Mouse (Mus musculus) embryo, embryonic 11 days (tissue): ENCODE data around the gene Matn3.

ENCODE experiments used
- DNase-seq: peaks from one replicate; pipeline ENCODE4 v3.0.0-alpha.2; 2015

Matn3 gene

DNA sequence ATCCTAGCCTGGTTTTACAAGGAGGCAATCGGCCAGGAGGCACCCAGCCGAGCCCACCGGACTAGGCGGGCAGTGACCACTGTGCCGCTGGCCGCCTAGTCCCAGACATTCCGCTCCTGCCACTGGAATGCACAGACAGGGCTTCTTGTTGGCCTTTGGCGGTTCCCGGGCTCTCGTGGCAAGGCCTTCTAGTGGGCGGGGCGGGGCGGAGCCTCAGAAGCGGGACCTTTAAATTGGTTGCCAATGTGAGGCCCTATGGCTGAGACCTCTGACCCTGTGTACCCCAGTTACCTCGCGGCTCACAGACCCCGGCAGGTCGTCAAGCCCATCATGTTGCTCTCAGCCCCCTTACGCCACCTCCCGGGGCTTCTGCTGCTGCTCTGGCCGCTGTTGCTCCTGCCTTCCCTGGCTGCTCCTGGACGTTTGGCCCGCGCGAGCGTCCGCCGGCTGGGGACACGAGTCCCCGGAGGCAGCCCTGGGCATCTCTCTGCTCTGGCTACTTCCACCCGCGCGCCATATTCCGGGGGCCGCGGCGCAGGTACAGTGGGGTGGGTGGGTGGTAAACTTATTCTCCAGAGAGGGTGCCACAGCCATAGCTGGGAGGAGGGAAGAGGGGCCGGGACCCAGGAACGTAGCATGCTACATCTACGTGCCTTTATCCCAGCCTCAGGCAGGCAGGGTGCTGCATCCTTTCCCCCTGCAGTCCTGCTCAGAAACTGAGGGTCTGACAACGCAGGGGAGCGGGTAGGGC, at the start of gene Matn3:
TSS of gene Matn3 (plus strand) at position 216 of the 751 bp plus-strand sequence.
- peak; percentile 89 for DNase-seq

DNA sequence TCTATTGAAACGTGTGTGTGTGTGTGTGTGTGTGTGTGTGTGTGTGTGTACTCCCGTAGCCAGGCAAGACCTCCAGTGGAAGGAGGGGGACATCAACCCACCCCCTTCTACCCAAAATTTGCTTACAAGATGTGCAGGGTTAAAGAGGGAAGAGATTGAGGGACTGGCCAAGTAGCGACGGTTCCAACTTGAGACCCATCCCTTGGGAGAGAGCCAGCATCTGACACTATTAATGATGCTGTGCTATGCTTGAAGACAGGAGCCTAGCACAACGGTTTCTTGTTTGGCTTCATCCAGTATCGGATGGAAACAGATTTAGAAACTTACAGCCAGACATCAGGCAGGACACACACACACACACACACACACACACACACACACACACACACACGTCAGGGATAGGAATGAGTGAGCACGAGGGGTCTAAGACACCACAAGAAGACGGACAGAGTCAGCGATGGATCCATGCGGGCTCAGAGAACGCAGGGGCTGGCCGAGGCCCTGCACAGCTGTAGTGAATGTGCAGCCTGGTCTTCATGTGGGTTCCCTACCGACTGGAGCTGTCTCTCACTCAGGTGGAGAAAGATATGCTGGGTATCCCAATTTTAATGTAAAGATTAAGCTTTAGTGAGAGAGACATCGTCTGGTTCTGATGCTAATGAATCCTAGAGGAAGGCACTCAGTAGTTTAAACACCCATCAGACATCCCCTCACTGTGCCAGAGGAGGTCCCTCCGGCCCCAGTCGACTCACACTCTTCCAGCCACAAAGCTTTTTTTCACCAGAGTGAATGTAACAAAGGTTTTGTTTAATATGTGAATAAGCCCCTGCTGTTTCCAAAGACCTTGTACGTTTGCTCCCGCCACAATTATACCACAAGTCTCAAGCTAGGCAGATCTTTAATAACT, 48.6 kb upstream of the Matn3 start:
- peak; percentile 28 for DNase-seq

DNA sequence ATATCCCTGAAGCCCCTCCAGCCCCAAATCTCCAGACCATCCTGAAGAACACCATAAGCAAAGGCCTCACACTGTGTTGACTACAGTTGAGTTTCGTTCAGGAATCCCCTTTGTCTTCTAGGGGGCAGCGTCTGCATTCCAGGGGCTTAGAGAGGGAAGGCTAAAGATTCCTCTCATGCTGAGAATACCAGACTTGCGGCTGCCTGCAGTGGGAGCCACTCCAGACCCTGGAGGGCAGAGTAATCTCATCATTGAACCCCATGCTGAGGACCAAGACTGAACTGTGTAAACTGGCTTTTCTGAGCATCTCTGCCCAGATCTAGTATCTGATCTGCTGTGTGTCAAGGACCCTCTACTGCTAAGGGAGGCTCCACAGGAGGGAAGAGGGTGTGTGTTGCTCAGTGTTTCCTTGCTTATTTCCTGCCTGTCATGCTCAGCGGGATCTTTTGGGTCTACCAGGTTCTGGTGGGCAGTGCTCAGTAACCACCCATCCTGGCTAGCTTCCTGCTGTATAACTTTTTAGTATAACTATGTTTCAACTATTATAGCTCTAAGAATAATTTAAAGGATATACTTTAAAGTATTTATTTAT, 47.5 kb upstream of the Matn3 start:
- DNase-seq, result peak; percentile 55

DNA sequence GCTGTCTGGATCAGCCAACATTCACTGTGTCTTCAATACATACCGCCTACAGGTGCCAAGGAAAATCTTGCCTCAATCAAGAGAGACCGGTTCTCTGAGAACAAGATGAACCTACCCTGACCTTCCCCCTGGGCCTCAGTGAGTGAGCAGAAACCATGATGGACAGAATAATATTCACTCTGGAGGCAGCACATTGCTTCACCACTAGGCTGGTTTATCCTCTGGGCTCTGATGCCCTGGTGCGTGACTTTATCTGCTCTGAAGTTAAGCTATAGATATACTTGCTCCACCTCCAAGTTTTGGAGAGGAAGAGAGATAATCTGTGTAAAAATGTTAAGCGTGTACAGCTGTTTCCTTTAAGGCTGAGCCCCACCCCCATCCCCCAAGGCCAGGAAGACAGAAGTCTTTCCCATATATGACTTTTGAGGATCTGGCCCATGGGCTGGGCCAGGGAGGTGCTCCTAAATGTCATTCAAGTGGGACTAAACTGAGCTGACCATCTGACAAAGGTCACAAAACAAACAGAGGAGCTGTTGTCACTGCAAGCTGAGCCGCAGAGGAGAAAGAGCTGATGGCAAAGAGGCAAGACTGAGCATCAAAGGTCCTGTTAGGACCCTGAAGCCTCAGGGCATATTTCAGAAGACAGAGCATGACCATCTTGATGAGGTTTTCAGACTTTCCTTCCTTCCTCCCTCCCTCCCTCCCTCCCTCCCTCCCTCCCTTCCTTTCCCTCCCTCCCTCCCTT, 46.6 kb upstream of the Matn3 start:
- DNase-seq, result peak; percentile 53

DNA sequence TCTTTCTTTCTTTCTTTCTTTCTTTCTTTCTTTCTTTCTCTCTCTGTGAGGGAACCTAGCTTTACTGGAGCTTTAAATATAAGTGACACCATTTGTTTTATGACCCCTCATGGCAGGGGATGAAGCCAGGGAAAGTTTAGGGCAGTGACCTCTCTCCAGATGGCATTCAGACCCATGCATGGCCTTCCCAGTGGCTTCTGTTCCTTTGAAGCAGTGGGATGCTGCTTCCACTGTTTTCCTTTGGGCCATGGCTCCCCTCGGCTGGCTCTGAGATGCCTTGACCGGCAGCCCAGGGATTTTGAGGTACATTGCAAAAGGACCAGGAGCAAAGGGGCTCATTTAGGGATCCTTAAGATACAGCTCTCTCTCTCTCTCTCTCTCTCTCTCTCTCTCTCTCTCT, 45.8 kb upstream of the Matn3 start:
- DNase-seq, result peak; percentile 42

DNA sequence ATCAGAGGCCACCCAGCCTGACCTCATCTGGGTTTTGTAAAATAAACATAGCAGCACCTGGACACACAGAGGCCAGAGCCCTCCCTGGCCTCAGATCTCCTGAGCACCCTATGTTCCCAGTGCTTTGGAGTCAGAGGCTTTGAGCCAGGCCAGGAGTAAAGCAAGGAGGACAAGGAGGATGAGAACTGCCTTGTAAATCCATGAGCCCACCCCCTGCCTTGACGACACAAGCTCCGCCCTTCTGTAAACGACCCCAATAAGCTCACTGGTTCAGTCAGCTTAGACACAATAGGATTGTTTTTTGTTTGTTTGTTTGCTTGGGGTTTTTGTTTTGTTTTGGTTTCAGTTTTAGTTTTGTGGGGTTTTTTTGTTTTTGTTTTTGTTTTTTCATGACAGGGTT, 45.2 kb upstream of the Matn3 start:
- peak; percentile 45 for DNase-seq

DNA sequence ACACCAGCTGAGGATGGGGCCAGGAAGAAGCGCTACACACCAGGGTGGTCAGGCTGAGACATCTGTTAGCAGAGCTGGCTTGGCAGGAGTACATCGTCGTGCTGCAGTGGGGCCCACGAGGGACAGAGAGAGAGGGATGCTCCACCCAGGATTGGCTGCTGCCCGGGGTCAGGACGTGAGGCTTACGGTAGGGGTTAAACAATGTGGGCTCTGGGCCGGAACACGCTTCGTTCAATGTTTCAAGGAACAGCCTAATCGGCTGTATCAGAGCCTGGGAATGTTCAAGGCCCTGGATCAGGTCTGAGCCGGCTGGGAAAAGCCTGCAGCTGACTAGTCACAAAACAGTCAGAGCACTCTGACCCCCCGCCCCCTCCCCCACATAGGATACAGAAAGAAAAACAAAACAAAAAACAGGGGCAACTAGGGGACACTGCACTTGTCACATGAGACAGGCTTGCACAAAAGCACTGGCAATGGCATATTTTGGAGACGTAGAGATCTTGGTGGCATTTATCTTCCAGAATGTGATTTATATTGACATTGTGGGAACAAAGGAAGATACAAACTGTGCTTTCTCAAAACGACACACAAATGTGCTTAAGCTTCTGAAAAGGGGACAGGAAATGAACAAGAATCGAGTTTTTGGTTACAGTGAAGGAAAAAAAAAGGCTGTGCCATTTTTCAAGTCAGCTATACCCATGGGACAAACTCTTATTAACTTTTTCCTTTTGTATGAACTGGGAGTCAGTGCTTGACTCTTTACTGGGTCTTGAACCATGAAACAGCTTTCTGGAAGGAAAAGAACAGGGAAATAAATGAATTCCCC, 34.7 kb upstream of the Matn3 start:
- DNase-seq, result peak; percentile 84

DNA sequence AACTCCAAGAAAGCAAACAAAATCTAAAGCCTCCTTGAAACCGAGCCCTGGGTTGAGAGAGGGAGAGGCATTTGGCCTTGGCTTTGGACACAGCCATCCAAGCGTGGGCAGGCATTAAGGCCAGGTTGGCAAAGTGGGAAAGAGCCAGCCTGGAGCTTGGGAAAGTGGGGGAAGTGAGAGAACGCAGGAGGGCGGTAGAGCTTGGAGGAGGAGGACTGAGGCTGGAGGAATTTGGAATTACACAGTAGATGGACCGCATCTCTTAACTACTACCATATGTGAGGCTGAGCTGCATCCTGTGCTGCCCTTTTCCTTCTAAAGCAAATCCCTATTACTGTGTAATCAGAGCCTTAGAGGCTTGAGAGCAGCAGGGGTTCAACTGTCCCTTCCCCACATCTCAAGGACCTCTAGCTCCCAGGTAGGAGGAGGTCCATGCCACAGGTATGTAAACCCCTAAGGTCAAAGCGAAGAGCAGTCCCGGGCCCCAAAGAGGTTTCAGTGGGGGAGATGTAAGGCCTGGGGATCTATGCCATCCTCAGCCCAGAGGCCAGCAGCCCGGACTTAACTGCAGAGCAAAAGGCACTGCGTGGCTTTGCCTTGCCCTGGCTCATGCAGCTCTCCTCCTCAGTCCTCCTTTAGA, 33.9 kb upstream of the Matn3 start:
- peak; percentile 81 for DNase-seq

DNA sequence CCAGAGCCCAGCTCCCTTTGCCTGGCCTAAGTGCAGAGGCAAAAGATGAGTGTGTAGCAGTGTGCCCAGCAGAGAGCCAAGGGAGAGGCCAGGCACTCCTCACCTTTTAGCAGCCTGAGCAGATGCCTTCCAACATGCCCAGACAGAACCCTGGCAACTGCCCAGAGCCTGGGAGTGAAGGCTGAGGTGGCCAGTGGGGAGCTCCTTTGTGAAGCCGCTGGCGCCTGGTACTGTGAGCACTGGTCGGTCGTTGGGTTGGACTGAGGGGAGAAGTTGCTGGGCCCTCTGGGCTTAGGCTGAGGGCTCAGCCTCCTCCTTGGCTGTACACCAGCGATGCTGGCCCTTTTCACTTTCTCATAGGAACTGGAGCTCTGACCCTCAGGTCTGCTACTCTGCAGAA, 31.4 kb upstream of the Matn3 start:
- peak; percentile 20 for DNase-seq

DNA sequence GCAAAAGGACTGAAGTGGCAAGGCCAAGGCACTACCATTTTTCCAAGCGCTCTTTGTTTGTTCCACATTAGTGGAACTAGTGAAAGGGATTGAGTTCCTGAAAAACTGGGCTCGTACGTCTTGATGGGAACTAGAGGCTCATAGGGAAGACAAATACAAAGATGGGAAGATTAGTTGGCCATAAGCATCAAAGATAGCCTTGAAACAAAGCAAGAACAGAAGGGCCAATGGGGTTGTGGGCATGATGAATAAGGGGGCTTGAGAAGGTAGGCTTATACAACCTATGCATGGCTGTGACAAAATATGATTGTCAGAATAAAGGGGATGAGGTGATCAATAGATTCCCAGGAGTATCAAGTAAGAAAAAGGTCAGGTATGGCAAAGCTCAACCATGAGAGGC, 28.5 kb upstream of the Matn3 start:
- no peak for DNase-seq

DNA sequence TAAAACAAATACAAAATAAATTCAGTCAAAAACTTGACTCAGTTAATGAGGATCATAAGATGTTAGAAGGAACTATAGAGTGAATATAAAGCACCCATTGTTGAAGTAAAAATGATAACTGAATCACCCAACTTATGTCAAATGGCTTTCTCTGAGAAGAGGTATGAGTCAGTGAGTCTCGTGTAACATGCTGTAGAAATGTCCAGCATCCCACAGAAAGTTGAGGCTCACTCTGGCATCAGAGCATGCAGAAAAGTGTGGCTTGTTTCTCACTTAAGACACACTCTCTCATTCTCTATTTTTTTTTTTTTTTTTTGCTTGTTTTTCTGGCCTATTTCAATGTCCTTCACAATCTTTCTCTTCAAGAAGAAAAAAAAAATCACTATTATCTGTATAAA, 26.7 kb upstream of the Matn3 start:
- no peak for DNase-seq

DNA sequence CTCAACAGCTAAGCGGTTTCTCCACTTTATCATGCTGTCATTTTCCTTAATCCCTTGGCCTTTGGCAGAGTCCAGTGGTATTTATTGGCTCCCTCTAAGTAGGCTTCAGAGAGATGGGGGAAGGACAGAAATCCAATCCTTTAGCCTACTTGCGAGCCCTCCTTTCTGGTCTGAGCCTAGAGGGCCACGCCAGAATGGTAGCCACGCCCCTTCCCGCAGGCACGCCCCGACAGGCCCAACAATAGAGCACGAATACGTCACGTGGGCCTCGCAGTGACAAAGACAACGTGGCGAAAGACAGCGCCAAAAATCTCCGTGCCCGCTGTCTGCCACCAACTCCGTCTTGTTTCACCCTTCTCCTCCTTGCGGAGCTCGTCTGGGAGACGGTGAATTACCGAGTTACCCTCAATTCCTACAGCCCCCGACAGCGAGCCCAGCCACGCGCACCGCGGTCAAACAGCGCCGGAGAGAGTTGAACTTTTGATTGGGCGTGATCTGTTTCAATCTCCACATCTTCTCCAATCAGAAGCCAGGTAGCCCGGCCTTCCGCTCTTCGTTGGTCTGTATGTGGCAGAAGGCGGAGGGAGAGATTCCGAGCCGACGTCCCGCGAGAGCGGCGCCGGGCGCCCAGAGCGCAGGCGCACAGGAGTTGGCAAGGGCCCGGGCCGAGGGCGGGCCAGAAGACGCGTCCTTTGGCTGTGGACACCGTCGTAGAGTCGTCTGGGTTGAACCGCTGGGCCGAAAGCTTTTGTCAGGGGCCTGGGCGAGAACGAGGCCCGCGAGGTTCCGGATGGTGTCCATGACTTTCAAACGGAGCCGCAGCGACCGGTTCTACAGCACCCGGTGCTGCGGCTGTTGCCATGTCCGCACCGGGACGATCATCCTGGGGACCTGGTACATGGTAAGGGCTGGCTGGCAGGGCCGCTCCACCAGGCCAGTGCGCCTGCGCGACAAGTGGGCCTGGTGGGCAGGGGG, 26.0 kb upstream of the Matn3 start, which contains the start of gene Laptm4a:
TSS of gene Laptm4a (plus strand) at position 271 of the 975 bp plus-strand sequence.
- peak; percentile 99 for DNase-seq

DNA sequence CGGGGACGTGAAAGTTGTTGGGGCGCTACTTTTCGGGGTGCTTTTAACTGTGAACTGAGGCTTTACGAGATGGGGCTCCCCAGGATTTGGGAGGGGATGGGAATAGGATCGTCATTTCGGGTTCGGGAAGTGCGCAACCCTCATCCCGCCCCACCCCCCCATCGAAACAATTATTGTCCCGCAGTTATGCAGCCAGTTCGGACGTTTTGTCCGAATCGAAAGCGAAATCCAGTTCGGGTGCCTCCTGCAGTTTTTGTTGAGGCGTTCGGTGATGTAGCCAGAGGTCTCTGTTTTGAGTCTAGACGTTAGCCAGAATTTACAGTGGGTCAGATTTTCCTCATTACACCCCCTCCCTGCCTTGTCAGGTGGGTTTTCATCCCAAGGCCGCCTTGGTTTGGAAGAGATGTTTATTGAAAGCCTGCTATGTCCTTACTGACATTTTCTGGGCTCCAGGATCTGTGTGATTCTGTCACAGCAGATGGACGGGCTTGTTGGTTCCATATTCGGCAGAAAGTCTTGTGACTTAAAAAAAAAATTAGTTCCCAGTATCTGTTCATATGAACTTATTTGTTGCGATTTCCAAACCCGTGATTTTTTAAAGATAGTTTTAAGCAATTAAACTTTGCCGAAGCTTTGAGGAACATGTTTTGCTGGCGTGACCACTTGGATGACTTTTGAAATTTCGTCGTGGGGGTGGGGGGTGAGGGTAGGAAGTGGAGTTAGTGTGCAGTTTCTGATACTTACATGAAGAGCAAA, 25.2 kb upstream of the Matn3 start:
- DNase-seq, result no peak

DNA sequence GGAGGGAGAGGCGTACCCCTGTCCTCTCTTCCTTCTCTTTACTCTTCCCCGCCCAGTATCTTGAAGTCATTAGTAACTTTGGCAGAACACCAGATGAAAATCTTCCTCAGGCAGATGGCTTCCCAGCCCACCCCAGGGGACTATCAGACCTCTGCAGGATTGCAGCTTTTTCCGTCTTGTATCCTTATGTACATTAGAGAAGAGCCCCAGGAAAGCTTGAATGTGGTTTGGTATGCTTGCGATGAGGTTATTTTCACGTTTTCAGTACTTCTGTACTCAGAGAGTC, 24.7 kb upstream of the Matn3 start:
- DNase-seq, result peak; percentile 41

DNA sequence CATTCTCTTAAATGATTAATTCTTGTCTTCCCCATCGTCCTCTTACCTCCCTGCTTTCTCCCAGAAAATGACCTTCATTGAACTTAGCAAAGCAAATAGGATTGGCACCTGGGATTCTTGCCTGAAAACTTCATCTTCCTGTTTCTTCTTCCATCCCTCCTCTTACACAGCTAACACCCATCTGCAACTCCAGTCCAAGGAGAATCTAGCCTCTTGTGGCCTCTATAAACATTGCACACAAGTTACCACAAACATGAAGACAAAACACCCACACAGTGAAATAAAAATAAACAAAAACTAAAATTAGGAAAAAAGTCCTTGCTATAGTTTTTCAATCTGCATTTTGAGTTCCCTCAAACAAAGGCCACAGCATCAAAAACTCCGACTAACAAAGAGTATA, 24.1 kb upstream of the Matn3 start:
- DNase-seq, result no peak

DNA sequence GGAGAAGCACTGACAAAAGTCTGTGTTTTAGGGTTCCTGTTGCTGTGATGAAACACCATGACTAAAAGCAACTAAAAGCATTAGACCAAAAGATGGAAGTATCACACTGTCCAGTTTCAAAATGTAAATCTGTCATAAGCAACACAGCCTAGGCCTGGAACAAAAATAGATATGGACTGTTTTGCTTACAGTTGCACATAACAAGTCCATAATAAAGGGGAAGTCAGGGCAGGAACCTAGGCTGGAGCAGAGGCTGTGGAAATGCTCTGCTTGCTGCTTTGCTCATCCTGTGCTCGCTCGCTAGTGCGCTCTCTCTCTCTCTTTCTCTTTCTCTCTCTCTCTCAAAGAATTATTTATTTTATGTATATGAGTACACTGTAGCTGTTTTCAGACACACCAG, 20.1 kb upstream of the Matn3 start:
- no peak for DNase-seq

DNA sequence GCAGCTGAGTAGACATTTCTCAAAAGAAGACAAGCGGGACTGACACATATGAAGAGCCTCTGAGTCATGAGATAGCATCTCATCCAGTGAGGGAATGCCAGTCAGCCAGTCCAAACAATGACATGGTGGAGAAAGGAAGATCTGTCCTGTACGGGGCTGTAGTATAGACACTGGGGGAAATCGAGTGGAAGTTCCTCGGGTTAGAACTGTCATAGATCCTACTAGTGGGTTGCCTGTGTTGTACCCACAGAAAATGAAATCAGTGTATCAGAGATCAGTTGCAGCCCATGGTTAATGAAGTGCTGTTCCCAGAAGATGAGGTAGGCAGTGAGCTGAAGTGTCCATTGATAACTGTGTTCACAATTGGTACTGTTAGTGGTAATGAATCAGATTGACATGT, 19.0 kb upstream of the Matn3 start:
- no peak for DNase-seq

DNA sequence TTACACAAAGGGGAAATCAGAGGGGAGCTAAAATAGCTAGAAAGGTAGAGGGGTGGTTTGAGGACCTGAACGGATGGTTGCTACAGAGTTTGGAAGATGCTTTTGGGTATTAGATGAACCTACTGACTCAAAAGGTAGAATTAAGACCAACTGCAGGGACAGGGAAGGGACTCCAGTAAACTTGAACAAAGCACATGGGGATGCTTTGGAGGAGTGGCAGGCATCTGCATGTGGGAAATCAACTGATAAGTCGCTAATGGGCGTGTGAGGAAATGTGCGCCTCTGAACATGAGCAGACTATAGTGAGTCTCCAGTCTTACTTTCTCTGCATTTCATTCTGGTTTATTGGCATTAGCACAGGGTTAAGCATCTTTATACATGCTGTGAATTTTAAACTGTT, 16.6 kb upstream of the Matn3 start:
- DNase-seq, result no peak

DNA sequence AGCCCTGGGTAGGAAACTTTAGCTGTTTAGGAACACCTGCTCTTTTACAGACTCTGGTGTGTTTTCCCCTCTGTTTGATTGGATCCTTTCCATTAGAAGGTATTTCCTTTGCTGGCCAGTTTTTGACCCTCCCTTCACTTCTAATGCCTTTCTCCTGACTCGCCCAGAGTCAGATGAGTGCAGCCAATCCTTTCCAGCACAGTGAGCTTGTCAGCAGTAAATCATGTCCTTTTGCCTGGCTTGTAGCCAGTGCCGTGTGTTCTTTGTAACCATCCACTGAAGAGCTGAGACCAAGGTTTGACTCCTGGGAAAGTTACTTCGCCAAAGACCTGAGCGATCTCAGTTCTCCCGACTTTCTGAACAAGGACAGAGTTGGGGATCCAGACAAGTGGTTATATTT, 12.4 kb upstream of the Matn3 start:
- DNase-seq, result no peak

DNA sequence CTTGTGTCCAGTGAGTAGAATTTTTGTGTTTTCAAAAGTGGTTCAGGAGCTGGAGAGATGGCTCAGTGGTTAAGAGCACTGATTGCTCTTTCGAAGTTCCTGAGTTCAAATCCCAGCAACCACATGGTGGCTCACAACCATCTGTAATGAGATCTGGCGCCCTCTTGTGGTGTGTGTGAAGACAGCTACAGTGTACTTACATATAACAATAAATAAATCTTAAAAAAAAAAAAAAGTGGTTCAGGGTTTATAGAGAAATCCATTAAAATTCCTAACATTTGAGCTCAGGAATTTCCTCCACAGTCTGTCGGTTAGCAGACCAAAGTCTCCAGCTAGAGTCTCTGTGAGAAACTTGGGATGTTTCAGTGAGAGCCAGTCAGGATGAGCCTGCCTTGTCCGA, 11.5 kb upstream of the Matn3 start:
- peak; percentile 22 for DNase-seq
